In the genomic region with DNA sequence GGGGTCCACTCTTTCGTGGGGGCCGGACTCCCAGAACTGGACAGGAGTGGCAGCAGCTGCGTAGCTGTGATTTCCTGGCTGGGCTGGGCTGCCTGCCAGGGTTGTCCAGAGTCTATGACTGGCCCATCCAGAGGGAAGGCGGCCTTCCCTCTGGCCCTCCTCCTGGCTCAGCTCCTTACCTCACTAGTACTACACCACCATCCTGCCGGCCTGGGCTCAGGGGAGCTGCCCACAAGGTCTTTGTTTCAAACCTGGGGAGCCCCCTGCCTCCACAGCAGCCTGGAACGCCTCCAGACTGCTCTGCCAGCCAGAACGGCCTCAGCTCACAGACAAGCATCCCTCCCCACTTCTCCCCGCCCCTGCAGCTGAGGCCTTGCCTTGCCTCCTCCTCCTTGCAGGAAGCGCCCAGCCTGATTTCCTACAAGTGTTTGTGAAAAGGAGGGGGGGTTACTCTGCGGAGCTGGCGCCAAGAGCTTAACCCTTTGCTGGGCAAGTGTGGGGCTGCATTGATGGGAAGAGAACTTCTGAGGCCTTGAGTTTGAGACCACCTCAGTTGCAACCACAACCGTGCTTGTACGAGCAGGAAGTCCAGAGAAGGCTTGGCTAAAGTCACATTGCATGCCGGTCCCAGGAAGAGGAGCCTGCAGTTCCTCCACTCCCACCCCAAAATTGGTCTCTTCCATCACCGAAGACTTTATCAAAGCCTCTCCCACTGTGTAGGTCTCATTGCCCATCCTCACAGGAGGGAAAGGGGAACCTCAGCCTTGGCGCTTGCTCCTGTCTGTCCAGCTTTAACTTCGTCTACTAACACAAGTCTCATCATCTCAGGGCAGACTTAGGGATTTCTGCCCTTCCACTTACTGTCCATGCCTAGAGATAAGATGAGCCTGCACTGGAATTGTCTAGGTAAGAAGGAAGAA, we compare ENCODE assay signal across 8 mouse cellular contexts. TPM values are rescaled to one million over a fixed set of nuclear protein-coding genes. Genes with fewer than 3 reads are reported as not detected.
DNase-seq lines count a peak whose midpoint lies in the region; ATAC-seq and TF ChIP-seq lines count a peak whose summit lies in the region.

Gene Akna, minus strand, starts transcription at position 315 of the 920 bp plus-strand sequence.

- H3K27ac ChIP-seq in lung, embryonic 15.5 days: peak within 1 kb of the TSS; percentile 98
- peak within 1 kb of the TSS; percentile 34 for H3K27ac ChIP-seq in olfactory bulb, adult 2 months (ENCODE audit: insufficient read depth, low read depth, low read length)

- peaks cover 80% of the 10 kb centered on the region for H3K4me1 ChIP-seq in lung, embryonic 15.5 days
- peaks cover 27% of the 10 kb centered on the region for H3K4me1 ChIP-seq in olfactory bulb, adult 2 months (ENCODE audit: control insufficient read depth, insufficient read depth, low read length)

- H3K27me3 ChIP-seq in lung, embryonic 15.5 days: no peaks in the 10 kb centered on the region

- DNase-seq in CD4-positive, CD25-positive, alpha-beta regulatory T cell, adult 2 months (ENCODE audit: low read depth, low spot score): peak; percentile 90
- DNase-seq in brain, embryonic 14.5 days (ENCODE audit: low read depth): peak; percentile 97
- peak; percentile 81 for DNase-seq in forelimb bud, embryonic 11.5 days (ENCODE audit: low read depth, low spot score)
- peak; percentile 94 for DNase-seq in heart, postnatal 4 days
- peak; percentile 59 to 60 for DNase-seq in layer of hippocampus, adult 8-10 months (ENCODE audit: low spot score in 2 of 2)
- peak; percentile 89 for DNase-seq in thymus, postnatal 0 days (ENCODE audit: low spot score)

- peak within 1 kb of the TSS; percentile 60 for H3K4me2 ChIP-seq in lung, embryonic 15.5 days

- peak; percentile 91 for ATAC-seq in lung, embryonic 15.5 days (ENCODE audit: borderline replicate concordance, extremely low read depth, low FRiP score, low TSS enrichment)

- peak; percentile 49; the same call in 1 of the 2 replicates for TF ChIP-seq POLR2A in brain, embryonic 14.5 days (IDR thresholded peaks at IDR 0.05; ENCODE audit: borderline replicate concordance, extremely low read depth, insufficient read depth, insufficient read length, poor library complexity, severe bottlenecking)
- no peak for TF ChIP-seq POLR2A in olfactory bulb, adult 2 months (IDR thresholded peaks at IDR 0.05; ENCODE audit: insufficient read depth, low read depth, low read length)

- H3K9ac ChIP-seq in lung, embryonic 15.5 days: peak within 1 kb of the TSS; percentile 49

- no peaks in the 10 kb centered on the region for H3K9me3 ChIP-seq in lung, embryonic 15.5 days

- peak within 1 kb of the TSS; percentile 43 for H3K4me3 ChIP-seq in lung, embryonic 15.5 days
- peak within 1 kb of the TSS; percentile 11 for H3K4me3 ChIP-seq in olfactory bulb, adult 2 months (ENCODE audit: insufficient read depth, low read depth, low read length)

- under 1% methylated on average over 17 of the region's 17 CpGs for WGBS in lung, embryonic 15.5 days
- 28% methylated on average over 17 of the region's 17 CpGs for WGBS in olfactory bulb, adult 2 months

- TF ChIP-seq CTCF in brain, embryonic 14.5 days (IDR thresholded peaks at IDR 0.05; ENCODE audit: borderline replicate concordance, extremely low read depth, insufficient read depth, insufficient read length): no peak
- no peak for TF ChIP-seq CTCF in olfactory bulb, adult 2 months (IDR thresholded peaks at IDR 0.05; ENCODE audit: insufficient read depth, low read depth, low read length)

- H3K36me3 ChIP-seq in lung, embryonic 15.5 days: no peaks in the 10 kb centered on the region

RNA-seq across cellular contexts. Expression of gene Akna, which starts in this region (rescaled TPM):
- polyA plus RNA-seq in brain, embryonic 14.5 days (2012; rRNA removed): 7.7 and 9.1 TPM in 2 replicates
- 1 to 10 TPM; 4.8 to 5.3 TPM for total RNA-seq in heart, postnatal 4 days (2021)
- 1 to 10 TPM; 3.0 to 7.6 (median 5.2) TPM for total RNA-seq in layer of hippocampus, adult 8-10 months (2022)
- polyA plus RNA-seq in lung, embryonic 15.5 days (2015; fragmentation: Nextera tagmentation; extraction: Ambion mirVana): 9.0 and 10.4 TPM in 2 replicates
- polyA plus RNA-seq in olfactory bulb, adult 2 months (2012; ENCODE audit: insufficient read depth, insufficient read length, low replicate concordance, missing spikeins): not detected in 2 replicates
- polyA plus RNA-seq in thymus, postnatal 0 days (2015; fragmentation: Nextera tagmentation; extraction: Ambion mirVana): 20.6 and 25.9 TPM in 2 replicates

Comparison
In these comparisons a context has a peak if more than half of its experiments do, and no peak if none do; other contexts are left out.
1. Peak in every context shown above with its lines: DNase-seq, ATAC-seq, H3K4me3 ChIP-seq and H3K27ac ChIP-seq.